Mouse (Mus musculus) G1E (cell line): ENCODE data around the gene Prkca.

Experiments
- CTCF ChIP-seq: IDR thresholded peaks from 2 replicates; pipeline ENCODE4 v1.5.1; 2012; ENCODE audit warnings: low read depth, low read length, inconsistent platforms, mixed read lengths
- GATA1 ChIP-seq: IDR thresholded peaks from 2 replicates; pipeline ENCODE4 v1.6.1; 2012; ENCODE audit warnings: borderline replicate concordance, low read length, inconsistent platforms, mixed read lengths
- POLR2AphosphoS5 ChIP-seq: IDR thresholded peaks from 2 replicates; pipeline ENCODE4 v1.6.1; 2012; ENCODE audit warnings: low read depth, low read length, inconsistent platforms; ENCODE audit not compliant: insufficient replicate concordance
- TAL1 ChIP-seq: conservative IDR thresholded peaks from 2 replicates; pipeline ENCODE4 v1.6.1; 2012; ENCODE audit warnings: low read depth, low read length, inconsistent platforms, mixed read lengths

- no peak for TF ChIP-seq CTCF
- TF ChIP-seq GATA1 = no peak
- no peak for TF ChIP-seq TAL1
- TF ChIP-seq POLR2AphosphoS5 = no peak
Measured at GRCm38 (mm10) chr11:108162639-108163038, 181.1 kb downstream of the Prkca start.
